20 mouse cellular contexts compared by ENCODE assay signal in the genomic region with DNA sequence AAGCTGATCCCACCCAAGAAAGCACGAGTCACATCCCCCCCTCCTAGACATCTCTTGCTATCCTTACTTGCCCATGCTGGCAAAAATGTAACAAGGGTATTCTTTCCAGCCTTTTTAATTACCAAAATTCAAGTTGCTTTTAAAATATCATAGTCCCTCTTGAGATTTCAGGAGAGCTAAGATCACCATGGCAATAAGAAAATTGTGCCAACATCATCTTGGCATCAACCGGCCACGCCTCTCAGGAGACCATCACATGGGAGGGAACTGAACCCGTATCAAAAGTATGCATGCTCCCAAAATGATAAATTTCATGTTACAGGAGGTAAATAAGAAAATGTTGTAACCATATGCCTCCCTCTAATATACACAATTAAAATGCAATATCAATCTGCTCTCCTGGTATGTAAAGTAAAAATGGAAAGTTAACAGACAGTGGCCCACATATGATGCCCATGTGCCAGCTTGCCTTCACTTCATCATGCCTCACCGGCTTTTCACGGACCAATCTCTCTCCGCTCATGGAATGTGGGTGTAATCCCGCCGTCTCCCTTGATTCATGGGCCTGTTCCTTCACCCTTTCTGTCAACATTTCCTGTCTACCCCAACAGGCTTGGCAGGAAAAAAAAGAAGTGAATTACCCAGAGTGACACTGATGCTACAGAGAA.
A peak's percentile ranks its signal among the peaks of the same experiment; 100 is the strongest.
DNase-seq lines count a peak whose midpoint lies in the region; ATAC-seq and TF ChIP-seq lines count a peak whose summit lies in the region.
"Had no signal": no experiment of that assay in that cellular context is flagged by ENCODE, and none has a peak within 500 bp of the region (broad histone marks: within the 10 kb centered on the region; RNA-seq: fewer than 3 reads in every experiment).

No protein-coding gene starts in this region.

- no peaks in the 10 kb centered on the region for H3K36me3 ChIP-seq in forebrain, embryonic 14.5 days (ENCODE audit: control insufficient read depth, insufficient read depth, low read length)
- H3K36me3 ChIP-seq in forebrain, embryonic 11.5 days (ENCODE audit: control insufficient read depth, insufficient read depth, low read length): no peaks in the 10 kb centered on the region
- H3K36me3 ChIP-seq in hindbrain, postnatal 0 days (ENCODE audit: insufficient read depth, low read length): no peaks in the 10 kb centered on the region
- no peaks in the 10 kb centered on the region for H3K36me3 ChIP-seq in hindbrain, embryonic 11.5 days (ENCODE audit: control insufficient read depth, insufficient read depth, low read length)
- H3K36me3 ChIP-seq in forebrain, postnatal 0 days (ENCODE audit: insufficient read depth): no peaks in the 10 kb centered on the region
- H3K36me3 ChIP-seq: embryonic facial prominence, embryonic 15.5 days; heart, embryonic 12.5 days; hindbrain, embryonic 12.5 days had no signal

- TF ChIP-seq CTCF in hindbrain, postnatal 0 days (IDR thresholded peaks at IDR 0.05; ENCODE audit: low read depth): no peak
- no peak for TF ChIP-seq CTCF in forebrain, postnatal 0 days (IDR thresholded peaks at IDR 0.05; ENCODE audit: low read depth)

- no peak overlapping the region for H3K4me2 ChIP-seq in forebrain, embryonic 14.5 days (ENCODE audit: low read length)
- no peak overlapping the region for H3K4me2 ChIP-seq in forebrain, embryonic 11.5 days (ENCODE audit: low read depth, low read length, severe bottlenecking)
- no peak overlapping the region for H3K4me2 ChIP-seq in hindbrain, postnatal 0 days (ENCODE audit: low read depth, low read length)
- no peak overlapping the region for H3K4me2 ChIP-seq in hindbrain, embryonic 11.5 days (replicated peaks; ENCODE audit: low read depth, low read length)
- no peak overlapping the region for H3K4me2 ChIP-seq in forebrain, postnatal 0 days (ENCODE audit: low read depth)
- H3K4me2 ChIP-seq: embryonic facial prominence, embryonic 15.5 days; heart, embryonic 12.5 days; hindbrain, embryonic 12.5 days had no signal

- no peaks in the 10 kb centered on the region for H3K27me3 ChIP-seq in forebrain, embryonic 14.5 days (replicated peaks; ENCODE audit: control insufficient read depth, insufficient read depth, low read length)
- no peaks in the 10 kb centered on the region for H3K27me3 ChIP-seq in forebrain, embryonic 11.5 days (ENCODE audit: control insufficient read depth, insufficient read depth, low read length)
- H3K27me3 ChIP-seq in hindbrain, postnatal 0 days (ENCODE audit: insufficient read depth, low read length): no peaks in the 10 kb centered on the region
- H3K27me3 ChIP-seq in hindbrain, embryonic 11.5 days (ENCODE audit: control insufficient read depth, insufficient read depth, low read length): no peaks in the 10 kb centered on the region
- no peaks in the 10 kb centered on the region for H3K27me3 ChIP-seq in forebrain, postnatal 0 days (ENCODE audit: insufficient read depth, low read length)
- H3K27me3 ChIP-seq: embryonic facial prominence, embryonic 15.5 days; heart, embryonic 12.5 days; hindbrain, embryonic 12.5 days had no signal

- H3K4me1 ChIP-seq in forebrain, embryonic 14.5 days (ENCODE audit: control insufficient read depth, insufficient read depth, low read length): peaks cover 3% of the 10 kb centered on the region; the same call in 1 of the 2 replicates
- H3K4me1 ChIP-seq in forebrain, embryonic 11.5 days (replicated peaks; ENCODE audit: control insufficient read depth, insufficient read depth, low read length): no peaks in the 10 kb centered on the region
- H3K4me1 ChIP-seq in hindbrain, postnatal 0 days (ENCODE audit: insufficient read depth, low read length): peaks cover 3% of the 10 kb centered on the region; the same call in 1 of the 2 replicates
- H3K4me1 ChIP-seq in hindbrain, embryonic 11.5 days (replicated peaks; ENCODE audit: control insufficient read depth, insufficient read depth, low read length): no peaks in the 10 kb centered on the region
- peaks cover 4% of the 10 kb centered on the region; the same call in 1 of the 2 replicates for H3K4me1 ChIP-seq in forebrain, postnatal 0 days (ENCODE audit: insufficient read depth)
- H3K4me1 ChIP-seq: embryonic facial prominence, embryonic 15.5 days; hindbrain, embryonic 12.5 days had no signal

- peak; percentile 32; the same call in 1 of the 2 replicates for ATAC-seq in forebrain, embryonic 14.5 days
- no peak for ATAC-seq in forebrain, embryonic 11.5 days (replicated peaks; ENCODE audit: low FRiP score)
- no peak for ATAC-seq in hindbrain, postnatal 0 days
- no peak for ATAC-seq in hindbrain, embryonic 11.5 days (ENCODE audit: low FRiP score)
- peak; percentile 63 for ATAC-seq in forebrain, postnatal 0 days
- ATAC-seq: hindbrain, embryonic 16.5 days had no signal

- H3K9me3 ChIP-seq in forebrain, embryonic 14.5 days (replicated peaks; ENCODE audit: control insufficient read depth, low read length): no peaks in the 10 kb centered on the region
- H3K9me3 ChIP-seq in forebrain, embryonic 11.5 days (ENCODE audit: control insufficient read depth, low read length): no peaks in the 10 kb centered on the region
- H3K9me3 ChIP-seq in hindbrain, postnatal 0 days (ENCODE audit: low read length): no peaks in the 10 kb centered on the region
- H3K9me3 ChIP-seq in hindbrain, embryonic 11.5 days (ENCODE audit: control insufficient read depth, low read length): no peaks in the 10 kb centered on the region
- no peaks in the 10 kb centered on the region for H3K9me3 ChIP-seq in forebrain, postnatal 0 days (ENCODE audit: low read length)
- H3K9me3 ChIP-seq: embryonic facial prominence, embryonic 15.5 days; heart, embryonic 12.5 days; hindbrain, embryonic 12.5 days had no signal

- no peak overlapping the region for H3K4me3 ChIP-seq in forebrain, embryonic 14.5 days (ENCODE audit: low read depth, low read length)
- no peak overlapping the region for H3K4me3 ChIP-seq in forebrain, embryonic 11.5 days (ENCODE audit: low read depth, low read length)
- no peak overlapping the region for H3K4me3 ChIP-seq in hindbrain, postnatal 0 days (ENCODE audit: low read length)
- H3K4me3 ChIP-seq in hindbrain, embryonic 11.5 days (ENCODE audit: low read depth, low read length): no peak overlapping the region
- no peak overlapping the region for H3K4me3 ChIP-seq in forebrain, postnatal 0 days (ENCODE audit: low read depth, low read length)
- H3K4me3 ChIP-seq: embryonic facial prominence, embryonic 15.5 days; erythroblast, embryonic 14.5 days; heart, embryonic 12.5 days; hindbrain, embryonic 12.5 days had no signal

- no peak overlapping the region; the same call in 1 of the 2 replicates for H3K27ac ChIP-seq in forebrain, embryonic 14.5 days (ENCODE audit: low read depth, low read length)
- H3K27ac ChIP-seq in forebrain, embryonic 11.5 days (ENCODE audit: low read depth, low read length): no peak overlapping the region
- H3K27ac ChIP-seq in hindbrain, postnatal 0 days: no peak overlapping the region
- H3K27ac ChIP-seq in hindbrain, embryonic 11.5 days (ENCODE audit: low read depth, low read length): no peak overlapping the region
- no peak overlapping the region for H3K27ac ChIP-seq in forebrain, postnatal 0 days (ENCODE audit: low read depth, low read length)
- H3K27ac ChIP-seq: embryonic facial prominence, embryonic 15.5 days; hindbrain, embryonic 12.5 days had no signal

- peak; percentile 23 for DNase-seq in forebrain, embryonic 14.5 days (ENCODE audit: low spot score)
- DNase-seq in forebrain, embryonic 11.5 days (ENCODE audit: low spot score): no peak
- peak; percentile 48 for DNase-seq in hindbrain, postnatal 0 days (ENCODE audit: low spot score)
- DNase-seq in hindbrain, embryonic 11.5 days (ENCODE audit: low spot score): no peak
- peak; percentile 54 to 66 for DNase-seq in right cerebral cortex, postnatal 10 days (ENCODE audit: low spot score in 2 of 2)
- no peak for DNase-seq in right cerebral cortex, postnatal 36 days (ENCODE audit: low spot score in 2 of 2)
- peak; percentile 43 for DNase-seq in forebrain, postnatal 0 days
- no peak for DNase-seq in kidney, adult 9 months
- DNase-seq: adrenal gland, adult 2 months; adrenal gland, postnatal 25 days; cerebellum, adult 11 months; cerebellum, adult 9-11 months; embryo, embryonic 11 days; gastrocnemius, postnatal 14 days; kidney, adult 11 months had no signal

- no peak overlapping the region for H3K9ac ChIP-seq in forebrain, embryonic 14.5 days (ENCODE audit: low read length)
- H3K9ac ChIP-seq in forebrain, embryonic 11.5 days (ENCODE audit: low read length): no peak overlapping the region
- no peak overlapping the region for H3K9ac ChIP-seq in hindbrain, postnatal 0 days (replicated peaks; ENCODE audit: low read length)
- H3K9ac ChIP-seq in hindbrain, embryonic 11.5 days (ENCODE audit: low read depth, low read length): no peak overlapping the region
- no peak overlapping the region for H3K9ac ChIP-seq in forebrain, postnatal 0 days
- H3K9ac ChIP-seq: embryonic facial prominence, embryonic 15.5 days; heart, embryonic 12.5 days; hindbrain, embryonic 12.5 days had no signal

- whole genome bisulfite sequencing in forebrain, embryonic 14.5 days: 77% methylated on average over 9 of the region's 9 CpGs
- 89% methylated on average over 9 of the region's 9 CpGs for WGBS in forebrain, embryonic 11.5 days
- 54% methylated on average over 9 of the region's 9 CpGs for WGBS in hindbrain, postnatal 0 days
- 87% methylated on average over 9 of the region's 9 CpGs for WGBS in hindbrain, embryonic 11.5 days
- WGBS in forebrain, postnatal 0 days: 59% methylated on average over 9 of the region's 9 CpGs

Comparison
In these comparisons a context has a peak if more than half of its experiments do, and no peak if none do; other contexts are left out.
1. ATAC-seq: peak in forebrain, embryonic 14.5 days (single experiment) and forebrain, postnatal 0 days (single experiment); none in forebrain, embryonic 11.5 days (single experiment), hindbrain, postnatal 0 days (single experiment) and hindbrain, embryonic 11.5 days (single experiment).
2. DNase-seq: peak in forebrain, embryonic 14.5 days (single experiment), hindbrain, postnatal 0 days (single experiment), right cerebral cortex, postnatal 10 days (2 of 2) and forebrain, postnatal 0 days (single experiment); none in forebrain, embryonic 11.5 days (single experiment), hindbrain, embryonic 11.5 days (single experiment), right cerebral cortex, postnatal 36 days (0 of 2) and kidney, adult 9 months (single experiment).